Mouse (Mus musculus) thymus, postnatal 0 days (tissue): ENCODE data around the gene Nfatc4. TPM values are rescaled to one million over a fixed set of nuclear protein-coding genes. Genes with fewer than 3 reads are reported as not detected.
A peak's percentile ranks its signal among the peaks of the same experiment; 100 is the strongest.

ENCODE experiments used
- DNase-seq: peaks from one replicate; pipeline ENCODE4 v3.0.0-alpha.2; 2015; ENCODE audit warnings: low spot score
- polyA plus RNA-seq: library from polyadenylated mRNA; unstranded; fragments of >200 nt; fragmentation: Nextera tagmentation; extraction: Ambion mirVana; gene quantifications from 2 replicates; pipeline ENCODE4 v1.2.1, GENCODE M21; 2015

Nfatc4 gene
- polyA plus RNA-seq, 1 experiment from 2014 or later: 2.2 TPM

DNA sequence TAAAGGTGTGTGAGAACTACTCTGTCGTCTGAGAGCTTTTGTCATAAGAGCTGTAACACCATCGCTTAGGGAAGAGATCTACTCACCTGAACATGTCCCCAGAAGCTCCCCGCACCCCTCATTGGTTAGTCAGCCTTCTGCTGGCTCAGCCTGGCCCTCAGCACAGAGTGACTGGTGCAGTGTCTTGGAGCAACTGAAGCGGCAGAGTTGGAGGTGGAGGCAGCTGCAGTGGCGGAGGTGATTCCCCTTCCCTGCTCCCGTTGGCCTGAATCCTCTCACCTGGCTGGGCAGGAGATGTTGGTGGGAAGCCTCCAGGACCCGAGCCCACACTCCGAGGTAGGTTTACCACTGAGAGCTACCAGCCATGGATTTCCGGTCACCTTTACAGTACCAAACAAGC lies 2.4 kb upstream of the Nfatc4 start:
- DNase-seq: no peak

DNA sequence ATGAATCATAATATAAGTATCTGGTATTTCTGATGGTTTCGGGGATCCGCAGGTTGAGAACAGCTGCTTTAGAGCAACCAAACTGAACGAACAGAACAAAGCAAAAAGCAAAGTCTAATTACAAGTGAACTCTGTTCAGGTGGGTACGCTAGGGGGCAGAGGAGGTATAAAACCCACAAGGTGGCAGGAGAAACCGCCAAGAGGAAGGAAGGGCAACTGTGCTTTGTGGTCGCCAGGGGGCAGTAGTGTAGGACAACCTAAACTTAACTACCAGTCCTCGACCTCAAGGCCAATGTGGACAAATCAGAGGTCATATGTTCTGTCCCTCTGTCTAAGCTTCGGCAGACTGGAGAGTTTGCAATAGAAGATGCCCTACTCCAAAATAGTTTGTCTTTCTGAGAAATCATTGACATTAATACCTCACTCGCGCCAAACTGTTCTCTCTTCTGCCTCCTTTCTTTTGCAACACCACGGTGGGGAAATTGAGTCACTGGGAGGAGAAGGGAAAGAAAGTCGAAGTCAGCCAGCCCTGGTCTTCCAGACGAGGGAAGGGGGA lies 431 bp upstream of the Nfatc4 start:
- peak; percentile 86 for DNase-seq

DNA sequence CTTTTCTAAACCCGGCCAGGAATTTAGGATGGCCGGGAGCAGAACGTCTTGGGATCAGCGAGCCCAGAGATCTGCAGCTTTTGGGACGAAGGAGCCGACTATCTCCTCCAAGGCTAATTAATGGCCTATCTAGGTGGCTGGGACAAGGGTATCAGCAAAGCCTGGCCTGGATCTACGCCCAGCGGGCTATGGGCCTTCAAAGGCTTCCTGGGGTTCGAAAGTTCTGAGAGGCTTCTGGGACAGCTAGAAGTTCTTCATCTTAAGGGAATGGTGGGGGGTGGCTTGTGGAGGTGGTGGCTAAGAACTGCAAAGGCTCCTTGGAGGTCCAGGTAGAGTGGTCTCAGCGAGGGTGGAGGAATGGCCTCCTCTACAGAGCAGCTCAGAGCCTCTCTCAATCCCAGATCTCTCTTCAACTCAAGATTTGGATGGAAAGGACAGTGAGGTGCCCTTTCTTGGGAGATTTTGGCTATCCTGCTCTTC lies 1.1 kb downstream of the Nfatc4 start:
- no peak for DNase-seq

DNA sequence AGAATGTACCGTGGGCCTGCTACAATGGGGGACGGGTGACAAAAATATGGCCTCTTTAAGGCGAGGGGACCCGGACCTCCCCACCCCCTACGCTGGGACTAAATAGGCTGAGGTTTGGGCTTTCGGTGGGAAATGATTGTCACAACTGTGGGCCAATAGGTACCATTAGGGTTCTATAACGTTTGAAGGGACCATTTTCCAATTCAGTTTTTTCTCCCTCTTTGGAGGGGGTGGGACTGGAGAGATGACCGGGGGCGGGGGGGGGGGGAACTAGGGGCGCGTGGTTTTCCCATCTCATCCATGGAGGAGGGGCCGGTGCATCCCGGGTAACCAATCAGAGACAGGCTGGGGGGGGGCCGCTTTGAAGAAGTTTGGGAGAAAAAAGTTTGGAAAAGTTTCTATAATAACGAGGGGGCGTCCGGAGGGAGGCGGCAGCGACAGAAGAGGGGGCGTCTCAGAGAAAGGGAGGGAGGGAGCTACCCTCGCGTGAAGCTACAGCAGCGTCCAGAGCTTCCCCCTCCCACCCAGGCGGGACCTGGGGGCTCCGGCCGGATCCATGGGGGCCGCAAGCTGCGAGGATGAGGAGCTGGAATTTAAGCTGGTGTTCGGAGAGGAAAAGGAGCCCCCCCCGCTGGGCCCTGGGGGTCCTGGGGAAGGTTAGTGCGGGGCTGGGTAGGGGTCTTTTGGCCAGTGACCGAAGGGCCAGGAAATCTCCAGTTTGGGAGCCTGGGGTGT lies 1.7 kb downstream of the Nfatc4 start:
- DNase-seq: no peak

DNA sequence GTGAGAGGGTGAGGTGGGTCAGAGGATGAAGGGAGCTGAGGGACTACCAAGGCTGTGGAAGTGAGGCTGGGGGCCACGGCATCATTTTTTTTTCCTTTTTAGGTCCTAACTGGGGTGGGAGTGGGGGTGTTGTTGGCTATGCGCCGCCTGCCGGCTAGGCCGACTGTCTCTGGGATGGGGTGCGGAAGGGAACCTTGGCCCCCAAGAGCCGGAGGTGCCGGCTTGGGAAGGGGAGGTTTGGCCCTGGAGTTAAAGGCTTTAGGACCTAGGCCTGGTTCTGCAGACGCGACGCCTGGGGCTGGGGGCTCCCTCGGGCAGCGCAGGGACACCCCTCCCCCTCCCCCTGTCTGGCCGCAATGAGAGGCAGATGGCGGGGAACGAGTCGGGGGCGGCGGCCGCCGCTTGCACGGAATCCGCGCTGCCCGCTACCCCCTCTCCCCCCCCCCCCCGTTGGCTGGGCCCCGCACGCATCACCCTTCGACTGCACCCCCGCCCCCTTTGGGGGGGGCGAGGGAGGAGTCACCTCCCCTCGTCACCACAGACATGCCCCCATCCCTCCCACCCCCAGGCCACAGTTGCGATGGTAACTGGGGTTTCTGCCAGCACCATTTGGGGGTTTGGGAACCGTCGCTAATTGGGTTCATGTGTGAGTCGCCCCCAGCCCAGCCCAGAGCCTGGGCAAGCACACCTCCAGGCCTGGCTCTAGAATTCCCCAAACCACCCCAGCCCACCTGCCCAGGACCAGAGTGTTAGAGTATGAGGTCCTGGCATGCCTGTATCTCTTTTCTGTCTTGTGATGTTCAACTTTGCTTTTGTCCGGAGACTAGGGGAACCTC lies 2.5 kb downstream of the Nfatc4 start:
- no peak for DNase-seq

DNA sequence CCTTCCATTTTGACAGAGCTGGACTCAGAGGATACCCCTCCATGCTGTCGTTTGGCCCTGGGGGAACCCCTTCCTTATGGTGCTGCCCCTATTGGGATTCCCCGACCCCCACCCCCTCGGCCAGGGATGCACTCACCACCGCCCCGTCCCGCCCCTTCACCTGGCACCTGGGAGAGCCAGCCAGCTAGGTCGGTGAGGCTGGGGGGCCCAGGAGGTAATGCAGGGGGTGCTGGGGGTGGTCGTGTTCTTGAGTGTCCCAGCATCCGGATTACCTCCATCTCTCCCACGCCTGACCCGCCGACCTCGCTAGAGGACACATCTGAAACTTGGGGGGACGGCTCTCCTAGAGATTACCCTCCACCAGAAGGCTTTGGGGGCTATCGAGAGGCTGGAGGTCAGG lies 3.2 kb downstream of the Nfatc4 start:
- no peak for DNase-seq

DNA sequence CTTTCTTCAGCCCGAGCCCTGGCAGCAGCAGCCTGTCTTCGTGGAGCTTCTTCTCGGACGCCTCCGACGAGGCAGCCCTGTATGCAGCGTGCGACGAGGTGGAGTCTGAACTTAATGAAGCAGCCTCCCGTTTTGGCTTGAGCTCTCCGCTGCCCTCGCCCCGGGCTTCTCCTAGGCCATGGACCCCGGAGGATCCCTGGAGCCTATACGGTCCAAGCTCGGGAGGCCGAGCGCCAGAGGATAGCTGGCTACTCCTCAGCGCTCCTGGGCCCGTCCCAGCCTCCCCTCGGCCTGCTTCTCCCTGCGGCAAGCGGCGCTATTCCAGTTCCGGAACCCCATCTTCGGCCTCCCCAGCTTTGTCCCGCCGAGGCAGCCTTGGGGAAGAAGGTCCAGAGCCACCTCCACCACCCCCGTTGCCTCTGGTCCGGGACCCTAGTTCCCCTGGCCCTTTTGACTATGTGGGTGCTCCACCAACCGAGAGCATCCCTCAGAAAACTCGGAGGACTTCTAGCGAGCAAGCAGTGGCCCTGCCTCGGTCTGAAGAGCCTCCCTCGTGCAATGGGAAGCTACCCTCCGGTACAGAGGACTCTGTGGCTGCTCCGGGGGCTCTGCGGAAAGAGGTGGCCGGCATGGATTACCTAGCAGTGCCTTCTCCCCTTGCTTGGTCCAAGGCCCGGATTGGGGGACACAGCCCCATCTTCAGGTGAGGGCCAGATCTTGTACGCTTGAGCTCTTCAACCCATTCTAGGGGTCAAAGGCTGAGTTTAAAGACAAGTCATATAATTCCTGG lies 3.8 kb downstream of the Nfatc4 start:
- DNase-seq: no peak

DNA sequence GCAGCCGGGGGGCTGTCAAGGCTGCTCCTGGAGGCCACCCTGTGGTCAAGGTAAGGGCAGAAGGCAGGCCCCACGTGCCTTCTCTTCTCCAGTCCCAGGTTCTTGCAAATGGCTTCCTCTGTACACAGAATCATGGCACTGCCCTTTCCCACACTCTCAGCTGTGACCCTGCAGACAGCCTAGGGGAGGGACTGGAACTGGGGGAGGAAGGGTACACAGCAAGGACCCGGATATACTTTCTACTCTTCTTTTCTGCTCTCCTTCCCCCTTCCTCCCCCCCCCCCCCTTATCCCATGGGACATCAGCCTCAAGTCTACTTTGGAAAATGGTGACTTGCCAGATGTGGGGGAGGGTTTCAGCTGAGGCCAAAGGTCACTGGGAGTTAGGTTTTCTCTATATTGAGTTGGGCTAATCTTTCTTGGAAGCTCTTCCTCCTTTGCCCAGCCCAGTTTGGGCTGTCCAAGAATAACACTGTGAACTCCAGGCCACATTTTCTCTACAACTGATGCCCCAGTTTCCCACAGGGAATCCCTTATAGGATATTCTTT lies 5.8 kb downstream of the Nfatc4 start:
- no peak for DNase-seq

DNA sequence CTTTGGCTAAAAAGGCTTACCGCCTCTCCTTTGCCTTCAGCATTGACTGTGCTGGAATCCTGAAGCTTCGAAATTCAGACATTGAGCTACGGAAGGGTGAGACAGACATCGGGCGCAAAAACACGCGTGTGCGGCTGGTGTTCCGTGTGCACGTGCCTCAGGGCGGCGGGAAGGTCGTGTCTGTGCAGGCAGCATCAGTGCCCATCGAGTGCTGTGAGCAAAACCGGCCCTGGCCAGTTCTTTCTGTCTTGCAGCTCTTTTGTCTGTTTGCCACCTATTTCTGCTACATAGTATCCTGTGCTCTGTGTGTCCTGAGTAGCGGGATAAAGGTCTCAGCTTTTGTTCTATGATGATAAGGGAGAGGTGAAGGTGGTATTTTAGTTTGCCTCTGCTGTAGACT lies 6.9 kb downstream of the Nfatc4 start:
- no peak for DNase-seq

DNA sequence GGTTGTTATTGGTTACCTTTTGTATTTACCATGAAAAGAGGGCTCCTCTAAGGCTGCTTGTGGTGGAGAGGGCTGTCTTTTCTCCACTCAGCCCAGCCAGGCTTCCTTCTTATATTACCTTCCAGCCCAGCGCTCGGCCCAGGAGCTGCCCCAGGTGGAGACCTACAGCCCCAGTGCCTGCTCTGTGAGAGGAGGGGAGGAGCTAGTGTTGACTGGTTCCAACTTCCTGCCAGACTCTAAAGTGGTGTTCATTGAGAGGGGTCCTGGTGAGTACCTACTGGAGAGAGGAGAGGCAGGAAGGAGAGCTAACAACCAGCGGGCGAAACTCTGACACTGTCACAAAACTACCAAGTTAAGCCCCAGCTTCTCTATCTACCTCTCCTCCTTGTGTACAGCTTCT lies 7.4 kb downstream of the Nfatc4 start:
- no peak for DNase-seq

DNA sequence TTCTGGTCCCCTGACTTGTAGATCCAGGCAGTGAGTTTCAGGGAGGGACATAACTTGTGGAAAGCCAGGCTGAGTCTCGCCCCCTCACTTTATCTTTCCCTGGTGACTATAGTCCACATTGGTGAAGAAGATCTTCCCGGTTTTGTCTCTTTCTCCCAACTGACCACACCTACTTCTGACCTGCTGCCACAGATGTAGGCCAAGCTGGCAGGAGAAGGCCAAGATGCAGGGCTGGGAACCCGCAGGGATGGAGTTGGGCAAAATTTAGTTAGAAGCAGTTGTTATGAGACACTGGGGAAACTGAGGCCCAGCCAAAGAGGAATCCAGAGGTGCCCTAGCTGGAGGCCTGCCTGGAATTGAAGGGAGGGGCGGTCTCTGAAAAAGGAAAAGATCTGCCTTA lies 10.2 kb downstream of the Nfatc4 start:
- DNase-seq: no peak

DNA sequence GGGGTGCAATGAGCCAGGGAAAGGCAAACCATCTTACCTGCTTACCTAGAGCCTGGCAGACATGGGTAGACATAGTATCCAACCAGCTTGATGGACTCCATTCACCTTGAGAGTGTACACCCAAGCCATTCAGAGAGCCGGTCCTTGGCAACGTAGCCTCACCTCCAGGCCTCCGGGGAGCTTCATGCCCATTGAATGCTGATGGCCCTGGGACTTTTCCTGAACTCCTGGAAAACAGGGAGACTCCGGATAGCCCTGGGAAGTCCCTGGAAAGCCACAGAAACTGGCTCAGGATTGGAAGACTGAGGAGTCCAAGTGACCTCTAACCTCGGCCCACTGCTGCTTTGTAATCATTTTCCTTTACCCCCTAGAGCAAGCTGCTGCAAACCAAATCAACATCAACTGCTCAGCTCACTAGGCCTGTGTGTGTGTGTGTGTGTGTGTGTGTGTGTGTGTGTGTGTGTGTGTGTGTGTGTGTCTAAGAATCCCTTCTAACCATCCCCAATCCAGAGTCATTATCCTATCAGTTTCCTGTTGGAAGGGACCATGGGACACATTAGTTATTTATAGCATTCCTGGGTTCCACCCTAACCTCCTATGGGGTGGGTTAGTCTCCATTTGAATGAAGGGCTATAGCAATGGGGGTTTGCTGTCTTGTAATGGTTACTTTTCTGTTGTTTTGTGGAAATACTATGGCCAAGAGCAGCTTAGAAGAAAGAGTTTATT lies 12.0 kb downstream of the Nfatc4 start:
- DNase-seq: no peak

DNA sequence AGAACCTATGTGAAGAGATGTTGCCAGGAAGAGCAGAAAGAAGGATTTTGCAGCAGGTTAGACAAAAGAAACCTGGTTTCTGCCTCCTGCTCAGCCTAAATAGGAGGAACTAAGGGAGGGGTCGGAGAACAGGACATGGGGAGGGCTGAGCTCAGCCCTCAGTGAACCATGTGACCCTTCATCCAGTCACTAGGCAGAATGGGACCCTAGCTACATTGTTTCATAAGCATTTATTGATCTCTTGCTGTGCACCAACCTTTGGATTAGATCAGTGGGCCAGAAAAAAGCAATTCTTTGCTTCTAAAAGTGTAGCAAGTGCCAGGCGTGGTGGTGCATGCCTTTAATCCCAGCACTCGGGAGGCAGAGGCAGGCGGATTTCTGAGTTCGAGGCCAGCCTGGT lies 15.4 kb downstream of the Nfatc4 start:
- no peak for DNase-seq

DNA sequence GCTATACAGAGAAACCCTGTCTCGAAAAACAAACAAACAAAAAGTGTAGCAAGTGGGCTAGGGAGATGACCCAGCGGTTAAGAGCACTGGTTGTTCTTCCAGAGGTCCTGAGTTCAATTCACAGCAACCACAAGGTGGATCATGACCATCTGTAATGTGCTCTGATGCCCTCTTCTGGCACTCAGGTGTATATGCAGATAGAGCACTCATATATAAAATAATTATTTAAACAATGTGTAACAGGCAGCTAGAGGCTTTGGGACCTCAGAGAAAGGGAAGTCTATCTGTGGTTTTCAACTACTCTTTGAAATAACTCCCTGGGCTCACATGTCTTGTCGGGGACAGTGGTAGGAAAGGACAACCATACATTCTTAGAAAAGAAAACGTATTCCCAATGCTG lies 15.8 kb downstream of the Nfatc4 start:
- no peak for DNase-seq

DNA sequence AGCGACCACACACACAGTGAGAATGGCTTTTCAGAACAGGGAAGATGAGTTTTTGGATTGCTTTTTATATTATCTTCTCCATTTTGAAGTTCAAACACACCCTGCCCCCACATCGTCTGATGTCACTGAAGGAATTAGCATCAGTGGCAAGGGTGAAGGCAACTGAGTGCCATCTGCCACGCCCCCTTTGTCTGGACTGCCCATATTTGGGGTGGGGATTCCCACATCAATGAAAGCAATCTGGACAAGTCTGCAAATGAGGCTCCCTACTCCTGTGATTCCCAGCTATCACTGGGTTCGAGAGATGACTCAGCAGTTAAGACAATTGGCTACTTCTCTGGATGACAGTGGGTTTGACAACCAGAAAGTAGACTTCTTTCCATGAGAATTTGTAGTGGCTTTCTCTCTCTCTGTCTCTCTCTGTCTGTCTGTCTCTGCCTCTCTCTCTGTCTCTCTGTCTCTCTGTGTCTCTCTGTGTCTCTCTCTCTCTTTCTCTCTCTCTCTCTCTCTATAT lies 18.0 kb downstream of the Nfatc4 start:
- DNase-seq: no peak

DNA sequence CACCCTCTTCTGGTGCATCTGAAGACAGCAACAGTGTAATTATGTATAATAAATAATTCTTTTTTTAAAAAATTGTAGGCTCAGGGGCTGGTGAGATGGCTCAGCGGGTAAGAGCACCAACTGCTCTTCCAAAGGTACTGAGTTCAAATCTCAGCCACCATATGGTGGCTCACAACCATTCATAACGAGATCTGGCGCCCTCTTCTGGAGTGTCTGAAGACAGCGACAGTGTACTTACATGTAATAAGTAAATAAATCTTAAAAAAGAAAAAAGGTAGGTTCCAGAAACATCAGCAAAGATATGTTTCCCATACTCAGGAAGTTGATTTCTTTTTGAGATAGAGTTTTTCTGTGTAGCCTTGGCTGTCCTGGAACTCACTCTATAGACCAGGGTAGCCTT lies 19.9 kb downstream of the Nfatc4 start:
- no peak for DNase-seq

DNA sequence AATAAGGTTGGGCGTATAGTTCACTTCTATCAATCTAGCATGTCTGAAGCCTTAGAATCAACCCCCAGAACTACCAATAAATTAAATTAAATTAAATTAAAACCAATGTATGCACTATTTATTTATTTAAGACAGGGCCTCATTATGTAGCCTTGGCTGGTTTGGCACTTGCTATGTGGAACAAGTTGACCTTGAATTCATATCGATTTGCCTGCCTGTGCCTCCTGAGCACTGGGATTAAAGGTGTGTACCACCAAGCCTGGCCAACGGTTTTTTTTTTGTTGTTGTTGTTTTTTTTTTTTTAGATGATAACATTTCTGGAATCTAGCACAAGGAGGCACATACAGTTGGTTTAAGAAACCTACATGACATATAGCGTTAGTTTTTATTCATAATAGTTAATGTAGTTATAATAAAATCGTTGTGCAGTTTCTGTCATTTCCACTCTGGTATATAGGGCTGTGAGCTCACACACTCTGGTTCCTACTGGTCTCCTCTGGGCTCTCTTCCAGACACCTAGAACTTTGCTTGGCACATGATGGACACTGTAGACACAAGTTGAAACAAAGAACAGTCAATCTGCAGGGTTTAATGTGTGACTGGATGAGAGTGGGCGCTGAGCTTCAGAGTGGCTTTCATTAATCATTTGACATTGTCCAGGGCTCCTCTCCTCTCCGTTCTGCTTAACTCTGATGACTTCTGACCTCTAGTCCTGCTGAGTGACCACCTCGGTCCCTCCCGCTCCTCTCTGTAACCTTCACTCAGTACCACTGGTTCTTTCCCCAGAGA lies 22.8 kb downstream of the Nfatc4 start:
- no peak for DNase-seq

DNA sequence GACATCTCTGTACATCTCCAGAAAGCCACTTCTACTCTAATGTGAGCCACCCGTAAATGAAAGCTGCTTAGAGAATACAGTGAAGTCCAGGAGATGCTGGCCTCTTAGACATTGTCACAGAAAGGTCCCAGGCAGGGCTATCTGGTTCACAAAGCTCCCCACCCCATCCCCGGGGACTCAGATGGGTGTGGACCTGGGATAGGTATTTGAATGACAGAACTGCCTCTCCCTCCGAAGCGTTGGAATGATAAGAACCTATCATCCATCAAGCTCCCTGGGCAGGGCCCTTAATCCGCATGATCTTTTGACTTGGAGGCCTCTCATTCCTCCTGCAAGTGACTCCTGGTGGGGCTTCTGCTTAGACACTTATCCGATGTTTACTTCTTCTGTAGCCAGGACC lies 27.9 kb downstream of the Nfatc4 start:
- no peak for DNase-seq
